Mouse (Mus musculus) ovary, postnatal 14 days (tissue): ENCODE data around the gene Trp53i11.

ENCODE experiments used
- DNase-seq: peaks from one replicate; pipeline ENCODE4 v3.0.0; 2022; ENCODE audit warnings: low spot score

Trp53i11 gene

GRCm38 (mm10) chr2:93171929-93172328, 15.4 kb upstream of the Trp53i11 start:
- no peak for DNase-seq

GRCm38 (mm10) chr2:93172460-93172859, 14.9 kb upstream of the Trp53i11 start:
- DNase-seq = no peak

- no peak for DNase-seq
These were observed 13.2 kb upstream of the Trp53i11 start for GRCm38 (mm10) chr2:93174159-93174558.

GRCm38 (mm10) chr2:93175278-93175677, 12.1 kb upstream of the Trp53i11 start:
- no peak for DNase-seq

GRCm38 (mm10) chr2:93175721-93176120, 11.6 kb upstream of the Trp53i11 start:
- DNase-seq = no peak

GRCm38 (mm10) chr2:93176193-93176798, 11.1 kb upstream of the Trp53i11 start:
- no peak for DNase-seq

GRCm38 (mm10) chr2:93176871-93177667, 10.3 kb upstream of the Trp53i11 start:
- no peak for DNase-seq

- no peak for DNase-seq
These were observed 9.6 kb upstream of the Trp53i11 start for GRCm38 (mm10) chr2:93177668-93178312.

GRCm38 (mm10) chr2:93178313-93178677, 9.1 kb upstream of the Trp53i11 start:
- DNase-seq = no peak

- DNase-seq = no peak
These were observed 7.7 kb upstream of the Trp53i11 start for GRCm38 (mm10) chr2:93179603-93180002.

- DNase-seq = no peak
These were observed 7.1 kb upstream of the Trp53i11 start for GRCm38 (mm10) chr2:93180077-93180844.

- no peak for DNase-seq
These were observed 4.5 kb upstream of the Trp53i11 start for GRCm38 (mm10) chr2:93182859-93183258.

GRCm38 (mm10) chr2:93188020-93188760, 842 bp downstream of the Trp53i11 start:
- DNase-seq = no peak

GRCm38 (mm10) chr2:93188761-93189458, 1.6 kb downstream of the Trp53i11 start:
- no peak for DNase-seq

- DNase-seq = no peak
These were observed 3.6 kb downstream of the Trp53i11 start for GRCm38 (mm10) chr2:93190771-93191487.

- DNase-seq = no peak
These were observed 4.3 kb downstream of the Trp53i11 start for GRCm38 (mm10) chr2:93191488-93192181.

- no peak for DNase-seq
These were observed 4.8 kb downstream of the Trp53i11 start for GRCm38 (mm10) chr2:93192182-93192560.

- DNase-seq = no peak
These were observed 5.3 kb downstream of the Trp53i11 start for GRCm38 (mm10) chr2:93192671-93193080.

- no peak for DNase-seq
These were observed 6.5 kb downstream of the Trp53i11 start for GRCm38 (mm10) chr2:93193806-93194205.

- peak; percentile 98 for DNase-seq
These were observed 11.5 kb downstream of the Trp53i11 start for GRCm38 (mm10) chr2:93198846-93199245.
